Mouse (Mus musculus): ENCODE results near the gene Cdc7. TPM values are rescaled to one million over a fixed set of nuclear protein-coding genes. Genes with fewer than 3 reads are reported as not detected.

The Cdc7 gene
- 35.0 and 40.0 TPM in 2 replicates for polyA plus RNA-seq (2014; fragmentation: Nextera tagmentation; extraction: Ambion mirVana)

DNA sequence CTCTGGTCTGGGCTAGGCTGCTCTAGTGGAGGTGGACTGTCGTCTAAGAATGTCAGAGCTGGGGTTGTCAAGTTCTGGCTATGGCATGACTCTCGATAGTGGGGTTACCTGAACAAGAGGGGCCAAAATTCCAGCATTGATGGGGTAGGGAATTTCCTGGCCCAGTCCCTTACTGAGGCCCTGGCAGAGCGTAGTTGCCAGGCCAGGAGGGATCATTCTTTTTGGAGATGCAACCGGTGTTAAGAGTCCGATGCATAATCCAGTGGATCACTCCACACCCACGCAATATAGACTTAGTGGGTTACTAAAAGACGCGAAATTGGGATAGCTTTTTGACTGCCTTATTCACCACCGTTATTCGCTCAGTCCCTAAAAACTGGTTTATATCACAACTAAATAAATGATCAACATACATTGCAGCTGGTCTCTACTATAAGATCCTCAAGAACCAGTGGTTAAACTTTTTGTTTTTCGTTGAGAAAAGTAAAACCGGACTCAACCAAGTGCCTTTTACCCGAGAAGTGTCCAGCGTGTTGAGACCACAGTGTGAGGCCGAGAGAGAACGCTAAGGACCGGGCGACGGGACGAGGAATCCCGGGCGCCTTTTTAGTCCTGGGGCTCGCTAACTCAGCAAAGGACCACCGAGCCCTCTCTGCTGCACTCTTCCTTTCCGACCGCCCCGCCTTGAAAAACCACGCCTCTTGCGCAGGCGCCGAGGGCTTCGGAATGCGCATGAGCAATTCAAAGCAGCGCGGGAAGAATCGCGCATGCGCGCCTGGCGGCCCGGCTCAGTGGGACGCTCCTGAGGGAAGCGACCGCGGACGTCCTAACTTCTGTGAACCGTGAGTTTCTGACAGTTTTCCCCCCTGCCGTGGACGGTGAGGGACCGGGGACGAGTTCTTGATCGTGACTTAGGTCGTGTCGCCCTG is at the start of gene Cdc7:
Gene Cdc7, plus strand, starts transcription at position 739 of the 929 bp plus-strand sequence.
- no peaks in the 10 kb centered on the region for H3K27me3 ChIP-seq (replicated peaks; ENCODE audit: control insufficient read depth, insufficient read depth, low read length)
- WGBS: 6% methylated on average over 47 of the region's 54 CpGs
- 0 out of 2 replicates have a peak, but pooled peaks cover 6% of the 10 kb centered on the region for H3K36me3 ChIP-seq (ENCODE audit: control insufficient read depth, insufficient read depth, low read length)
- H3K4me2 ChIP-seq (ENCODE audit: low read depth, low read length): peak within 1 kb of the TSS; percentile 88
- H3K4me3 ChIP-seq (ENCODE audit: low read depth, low read length): peak within 1 kb of the TSS; percentile 85
- peaks cover 3% of the 10 kb centered on the region; the same call in 1 of the 2 replicates for H3K4me1 ChIP-seq (ENCODE audit: control insufficient read depth, insufficient read depth, low read length)
- peak within 1 kb of the TSS; percentile 80 for H3K9ac ChIP-seq (ENCODE audit: low read depth, low read length)
- peak within 1 kb of the TSS; percentile 71 for H3K27ac ChIP-seq (replicated peaks; ENCODE audit: low read depth, low read length)
- 0 out of 2 replicates have a peak, but pooled peaks cover 5% of the 10 kb centered on the region for H3K9me3 ChIP-seq (ENCODE audit: control insufficient read depth, low read length)
- peak; percentile 96 for DNase-seq (ENCODE audit: low spot score)
- ATAC-seq (ENCODE audit: low read depth): peak; percentile 93

DNA sequence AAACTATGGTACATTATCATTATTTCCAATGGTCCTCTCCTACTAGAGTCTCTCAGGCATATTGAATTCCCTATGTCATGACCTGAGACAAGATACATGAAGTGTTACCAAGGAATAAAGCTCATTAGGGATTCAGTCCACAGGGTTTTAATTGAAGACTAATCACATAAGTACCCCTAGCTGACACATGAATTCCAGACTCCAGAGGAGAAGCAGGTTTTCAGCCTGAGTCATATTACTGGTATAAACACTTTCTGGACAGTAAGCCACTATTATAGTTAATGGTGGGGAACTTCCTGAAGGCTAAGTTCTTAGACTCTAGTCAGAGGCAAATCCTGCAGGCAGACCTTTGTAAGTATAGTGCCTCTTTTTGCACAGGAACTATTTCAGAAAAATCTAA is 44.8 kb upstream of the Cdc7 start:
- Histone ChIP-seq H3K9ac (ENCODE audit: low read depth, low read length) (no peak overlapping the region), H3K4me1 (ENCODE audit: control insufficient read depth, insufficient read depth, low read length) (no peaks in the 10 kb centered on the region), H3K9me3 (ENCODE audit: control insufficient read depth, low read length) (no peaks in the 10 kb centered on the region), H3K27ac (replicated peaks; ENCODE audit: low read depth, low read length) (no peak overlapping the region), H3K4me3 (ENCODE audit: low read depth, low read length) (no peak overlapping the region), H3K36me3 (ENCODE audit: control insufficient read depth, insufficient read depth, low read length) (no peaks in the 10 kb centered on the region), H3K4me2 (ENCODE audit: low read depth, low read length) (no peak overlapping the region), H3K27me3 (replicated peaks; ENCODE audit: control insufficient read depth, insufficient read depth, low read length) (no peaks in the 10 kb centered on the region)
- DNase-seq (ENCODE audit: low spot score) (no peak), ATAC-seq (ENCODE audit: low read depth) (no peak)

DNA sequence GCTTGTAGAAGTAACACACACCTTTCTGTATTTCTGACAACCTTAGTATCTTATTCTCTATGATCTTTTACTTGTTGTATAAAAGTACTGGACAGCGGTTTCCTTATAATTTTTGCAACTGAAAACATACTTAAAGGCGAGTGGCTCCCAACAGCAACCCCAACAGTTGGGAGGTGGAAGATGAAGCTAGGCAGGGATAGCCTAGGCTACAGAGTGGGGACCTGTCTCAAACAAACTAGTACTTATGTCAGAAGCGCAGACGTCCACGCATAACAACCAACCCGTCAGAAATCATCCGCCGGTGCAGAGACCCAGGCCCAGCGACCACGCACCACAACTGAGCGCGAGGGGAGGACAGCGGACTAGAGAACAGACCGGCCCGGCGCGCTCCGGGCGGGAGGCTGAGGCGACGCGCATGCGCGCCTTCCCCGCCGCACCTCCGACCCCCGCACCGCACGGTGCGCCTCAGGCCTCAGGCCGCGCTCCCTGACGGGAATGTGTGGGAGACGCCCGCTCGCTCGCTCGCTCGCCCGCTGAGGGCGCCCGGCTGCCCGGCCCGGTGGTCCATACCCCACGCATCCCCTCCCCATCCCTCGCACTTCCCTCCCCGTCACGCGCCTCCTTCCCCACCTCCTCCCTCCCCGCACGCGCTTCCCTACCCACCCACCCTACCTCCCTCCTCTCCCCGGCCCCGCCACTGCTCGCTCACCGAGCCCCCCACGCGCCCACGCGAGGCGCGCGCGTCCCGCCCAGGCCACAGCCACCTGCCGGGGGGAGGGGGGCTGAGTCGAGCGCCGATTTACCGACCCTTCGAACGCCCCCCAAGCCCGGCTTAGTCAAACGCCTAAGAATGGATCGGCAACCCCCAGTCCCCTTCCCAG is 38.4 kb upstream of the Cdc7 start, which contains the start of gene Hfm1:
Gene Hfm1, minus strand, starts transcription at position 834 of the 881 bp plus-strand sequence.
- under 1% methylated on average over 21 of the region's 76 CpGs for whole genome bisulfite sequencing
- H3K4me3 ChIP-seq (ENCODE audit: low read depth, low read length): peak within 1 kb of the TSS; percentile 48
- peak within 1 kb of the TSS; percentile 68 for H3K9ac ChIP-seq (ENCODE audit: low read depth, low read length)
- H3K27me3 ChIP-seq (replicated peaks; ENCODE audit: control insufficient read depth, insufficient read depth, low read length): no peaks in the 10 kb centered on the region
- DNase-seq (ENCODE audit: low spot score) (peak; percentile 68), ATAC-seq (ENCODE audit: low read depth) (peak; percentile 96)
- no peak within 1 kb of the TSS; the same call in 1 of the 2 replicates for H3K27ac ChIP-seq (replicated peaks; ENCODE audit: low read depth, low read length)
- no peaks in the 10 kb centered on the region for H3K9me3 ChIP-seq (ENCODE audit: control insufficient read depth, low read length)
- no peaks in the 10 kb centered on the region for H3K36me3 ChIP-seq (ENCODE audit: control insufficient read depth, insufficient read depth, low read length)
- peak within 1 kb of the TSS; percentile 63 for H3K4me2 ChIP-seq (ENCODE audit: low read depth, low read length)
- no peaks in the 10 kb centered on the region for H3K4me1 ChIP-seq (ENCODE audit: control insufficient read depth, insufficient read depth, low read length)

DNA sequence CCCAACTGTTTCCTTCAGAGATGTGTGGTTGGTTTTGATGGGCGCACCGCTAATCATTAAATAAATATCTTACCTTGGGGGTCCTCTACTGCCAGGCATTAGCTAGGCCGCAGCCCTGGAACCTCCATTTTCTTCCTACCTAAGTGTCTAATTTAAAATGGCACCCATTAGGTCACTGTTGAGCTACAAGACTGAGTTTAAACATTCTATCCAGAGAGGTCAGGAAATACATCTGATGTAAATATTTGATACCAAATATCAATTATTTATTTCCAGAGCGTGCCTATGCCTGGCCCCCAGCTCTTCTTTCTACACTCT is 37.8 kb upstream of the Cdc7 start:
- peak overlapping the region; percentile 63 for H3K4me2 ChIP-seq (ENCODE audit: low read depth, low read length)
- H3K36me3 ChIP-seq (ENCODE audit: control insufficient read depth, insufficient read depth, low read length): no peaks in the 10 kb centered on the region
- H3K9me3 ChIP-seq (ENCODE audit: control insufficient read depth, low read length): no peaks in the 10 kb centered on the region
- H3K27me3 ChIP-seq (replicated peaks; ENCODE audit: control insufficient read depth, insufficient read depth, low read length): no peaks in the 10 kb centered on the region
- peak; percentile 4; the same call in 1 of the 2 replicates for ATAC-seq (ENCODE audit: low read depth)
- no peak for DNase-seq (ENCODE audit: low spot score)
- H3K4me1 ChIP-seq (ENCODE audit: control insufficient read depth, insufficient read depth, low read length): no peaks in the 10 kb centered on the region
- WGBS: 36% methylated on average over 4 of the region's 4 CpGs
- no peak overlapping the region for H3K27ac ChIP-seq (replicated peaks; ENCODE audit: low read depth, low read length)
- peak overlapping the region; percentile 48 for H3K4me3 ChIP-seq (ENCODE audit: low read depth, low read length)
- peak overlapping the region; percentile 68 for H3K9ac ChIP-seq (ENCODE audit: low read depth, low read length)

DNA sequence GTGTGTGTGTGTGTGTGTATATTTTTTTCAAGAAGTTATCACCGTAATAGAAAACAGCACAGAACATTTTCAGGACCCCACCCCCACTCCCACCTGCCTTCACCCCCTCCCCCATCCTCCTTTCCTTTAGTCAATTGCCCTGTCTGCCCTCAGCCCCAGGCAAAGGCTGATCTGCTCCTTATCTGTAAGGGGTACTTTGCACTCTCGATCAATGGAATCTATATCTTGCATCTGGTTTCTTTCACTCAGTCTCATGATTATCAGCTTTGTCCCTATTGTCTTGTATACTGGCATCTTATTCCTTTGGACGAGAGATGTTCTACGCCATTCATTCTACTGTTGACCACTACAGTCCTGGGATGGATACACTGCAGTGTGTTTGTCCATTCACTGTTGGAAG is 36.1 kb upstream of the Cdc7 start:
- WGBS: 66% methylated on average over 4 of the region's 4 CpGs
- Histone ChIP-seq H3K9me3 (ENCODE audit: control insufficient read depth, low read length) (no peaks in the 10 kb centered on the region), H3K9ac (ENCODE audit: low read depth, low read length) (no peak overlapping the region), H3K27me3 (replicated peaks; ENCODE audit: control insufficient read depth, insufficient read depth, low read length) (no peaks in the 10 kb centered on the region), H3K27ac (replicated peaks; ENCODE audit: low read depth, low read length) (no peak overlapping the region), H3K36me3 (ENCODE audit: control insufficient read depth, insufficient read depth, low read length) (no peaks in the 10 kb centered on the region), H3K4me3 (ENCODE audit: low read depth, low read length) (no peak overlapping the region), H3K4me2 (ENCODE audit: low read depth, low read length) (no peak overlapping the region), H3K4me1 (ENCODE audit: control insufficient read depth, insufficient read depth, low read length) (no peaks in the 10 kb centered on the region)
- DNase-seq (ENCODE audit: low spot score) (no peak), ATAC-seq (ENCODE audit: low read depth) (no peak)

- H3K4me1 ChIP-seq (ENCODE audit: control insufficient read depth, insufficient read depth, low read length): no peaks in the 10 kb centered on the region
- H3K27ac ChIP-seq (replicated peaks; ENCODE audit: low read depth, low read length): no peak overlapping the region
- no peak overlapping the region for H3K4me2 ChIP-seq (ENCODE audit: low read depth, low read length)
- WGBS: 74% methylated on average over 4 of the region's 4 CpGs
- no peak for ATAC-seq (ENCODE audit: low read depth)
- no peaks in the 10 kb centered on the region for H3K27me3 ChIP-seq (replicated peaks; ENCODE audit: control insufficient read depth, insufficient read depth, low read length)
- no peaks in the 10 kb centered on the region for H3K9me3 ChIP-seq (ENCODE audit: control insufficient read depth, low read length)
- no peak overlapping the region for H3K9ac ChIP-seq (ENCODE audit: low read depth, low read length)
- no peak for DNase-seq (ENCODE audit: low spot score)
- no peaks in the 10 kb centered on the region for H3K36me3 ChIP-seq (ENCODE audit: control insufficient read depth, insufficient read depth, low read length)
- no peak overlapping the region for H3K4me3 ChIP-seq (ENCODE audit: low read depth, low read length)
Measured at GRCm38 (mm10) chr5:106946342-106946741, 17.8 kb upstream of the Cdc7 start.

DNA sequence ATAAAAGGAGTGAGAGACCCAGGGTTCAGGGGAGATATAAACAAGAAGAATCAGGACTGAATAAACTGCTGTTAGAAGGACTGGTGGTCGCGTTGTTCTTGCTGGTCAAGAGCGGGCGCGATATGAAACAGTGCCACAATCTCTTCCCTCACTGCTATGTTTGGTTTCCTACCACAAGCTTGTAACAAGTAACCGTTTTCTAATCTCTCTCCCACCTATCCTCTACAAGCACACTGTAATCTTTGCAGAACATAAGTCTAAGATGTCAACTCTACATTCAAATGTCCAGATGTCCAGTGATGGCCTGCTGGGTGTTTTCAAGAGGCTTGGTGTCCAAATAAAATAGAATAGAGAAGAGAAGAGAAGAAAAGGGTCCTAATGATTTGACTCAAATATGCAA is 15.4 kb upstream of the Cdc7 start:
- Histone ChIP-seq H3K4me1 (ENCODE audit: control insufficient read depth, insufficient read depth, low read length) (no peaks in the 10 kb centered on the region), H3K36me3 (ENCODE audit: control insufficient read depth, insufficient read depth, low read length) (no peaks in the 10 kb centered on the region), H3K9ac (ENCODE audit: low read depth, low read length) (no peak overlapping the region), H3K4me2 (ENCODE audit: low read depth, low read length) (no peak overlapping the region), H3K27ac (replicated peaks; ENCODE audit: low read depth, low read length) (no peak overlapping the region), H3K9me3 (ENCODE audit: control insufficient read depth, low read length) (peaks cover 2% of the 10 kb centered on the region; the same call in 1 of the 2 replicates), H3K4me3 (ENCODE audit: low read depth, low read length) (no peak overlapping the region), H3K27me3 (replicated peaks; ENCODE audit: control insufficient read depth, insufficient read depth, low read length) (no peaks in the 10 kb centered on the region)
- DNase-seq (ENCODE audit: low spot score) (no peak), ATAC-seq (ENCODE audit: low read depth) (no peak)
- 81% methylated on average over 6 of the region's 6 CpGs for WGBS

- H3K4me2 ChIP-seq (ENCODE audit: low read depth, low read length): no peak overlapping the region
- peaks cover 11% of the 10 kb centered on the region; the same call in 1 of the 2 replicates for H3K9me3 ChIP-seq (ENCODE audit: control insufficient read depth, low read length)
- no peak overlapping the region for H3K27ac ChIP-seq (replicated peaks; ENCODE audit: low read depth, low read length)
- H3K27me3 ChIP-seq (replicated peaks; ENCODE audit: control insufficient read depth, insufficient read depth, low read length): no peaks in the 10 kb centered on the region
- H3K4me3 ChIP-seq (ENCODE audit: low read depth, low read length): no peak overlapping the region
- ATAC-seq (ENCODE audit: low read depth) (no peak), DNase-seq (ENCODE audit: low spot score) (peak; percentile 42)
- no peak overlapping the region for H3K9ac ChIP-seq (ENCODE audit: low read depth, low read length)
- no peaks in the 10 kb centered on the region for H3K36me3 ChIP-seq (ENCODE audit: control insufficient read depth, insufficient read depth, low read length)
- H3K4me1 ChIP-seq (ENCODE audit: control insufficient read depth, insufficient read depth, low read length): no peaks in the 10 kb centered on the region
- 43% methylated on average over 3 of the region's 3 CpGs for WGBS
Measured at GRCm38 (mm10) chr5:106956467-106956866, 7.7 kb upstream of the Cdc7 start.
